Mouse (Mus musculus) heart, postnatal 0 days (tissue): Measurements from ENCODE around the gene Rtf1.

ENCODE experiments used
- CTCF ChIP-seq: IDR thresholded peaks from 2 replicates; pipeline ENCODE4 v1.5.1; 2016; ENCODE audit warnings: antibody characterized with exemption, control low read depth, low read depth
- EP300 ChIP-seq: IDR thresholded peaks from 2 replicates; pipeline ENCODE4 v1.6.1; 2016; ENCODE audit warnings: antibody characterized with exemption, low read depth

GRCm38 (mm10) chr2:119743176-119743807, 68.4 kb downstream of the Rtf1 start:
- TF ChIP-seq CTCF (no peak), EP300 (no peak)
